Mouse (Mus musculus): ENCODE results near the gene Lef1. TPM values are rescaled to one million over a fixed set of nuclear protein-coding genes. Genes with fewer than 3 reads are reported as not detected.

Lef1 gene
- polyA plus RNA-seq, 1 experiment = 4.3 TPM

DNA sequence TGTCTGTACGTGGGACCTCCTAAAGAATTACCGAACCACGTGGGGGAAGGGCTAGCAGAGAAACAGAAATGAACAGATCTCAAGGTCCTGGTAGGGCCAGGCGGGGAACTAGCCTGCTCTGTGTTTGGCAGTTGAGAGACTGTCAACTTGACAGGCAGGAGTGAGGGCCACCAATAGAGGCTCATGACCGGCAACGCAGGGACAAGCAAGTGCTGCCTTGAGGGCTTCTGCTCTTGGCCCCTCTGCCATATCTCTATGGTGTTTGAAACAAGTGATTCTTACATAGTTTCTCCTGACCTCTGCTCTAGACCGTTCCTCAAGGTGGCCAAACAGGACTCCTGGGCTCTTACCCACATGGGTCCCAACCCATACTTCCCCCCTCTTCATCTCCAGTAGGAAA lies 141.3 kb downstream of the Lef1 start:
- no peaks in the 10 kb centered on the region for H3K4me1 ChIP-seq (ENCODE audit: control insufficient read depth, insufficient read depth, low read length)
- H3K27ac ChIP-seq (ENCODE audit: control insufficient read depth, insufficient read depth, low read depth, low read length, poor library complexity) = no peak overlapping the region
- 83% methylated on average over 7 of the region's 7 CpGs for WGBS
- H3K4me3 ChIP-seq (replicated peaks; ENCODE audit: control insufficient read depth, low read depth, low read length) = no peak overlapping the region
- TF ChIP-seq POLR2A (IDR thresholded peaks at IDR 0.05; ENCODE audit: borderline replicate concordance, control insufficient read depth, low read depth, low read length) (no peak), CTCF (IDR thresholded peaks at IDR 0.05; ENCODE audit: control insufficient read depth, insufficient read depth, low read length) (no peak)

DNA sequence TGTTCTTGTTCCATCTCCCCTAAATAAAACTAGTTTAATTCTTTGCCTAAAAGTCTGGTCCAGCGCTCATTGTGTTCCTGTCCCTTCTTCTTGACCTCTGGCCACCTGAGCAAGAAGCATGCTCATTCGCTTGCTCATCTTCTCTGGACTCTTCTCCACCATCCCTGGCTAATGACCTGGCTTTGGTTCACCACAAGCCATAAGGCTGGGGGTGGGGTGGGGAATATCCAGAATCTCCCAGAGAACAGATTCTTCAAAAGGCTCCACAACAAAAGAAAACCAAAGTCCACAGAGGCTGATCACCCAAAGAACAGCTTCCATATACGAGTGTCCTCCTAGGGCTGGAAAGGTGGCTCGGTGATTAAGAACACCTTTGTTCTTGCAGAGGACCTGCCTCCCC lies 144.7 kb downstream of the Lef1 start:
- Histone ChIP-seq H3K4me3 (replicated peaks; ENCODE audit: control insufficient read depth, low read depth, low read length) (no peak overlapping the region), H3K4me1 (ENCODE audit: control insufficient read depth, insufficient read depth, low read length) (no peaks in the 10 kb centered on the region), H3K27ac (ENCODE audit: control insufficient read depth, insufficient read depth, low read depth, low read length, poor library complexity) (no peak overlapping the region)
- TF ChIP-seq POLR2A (IDR thresholded peaks at IDR 0.05; ENCODE audit: borderline replicate concordance, control insufficient read depth, low read depth, low read length) (no peak), CTCF (IDR thresholded peaks at IDR 0.05; ENCODE audit: control insufficient read depth, insufficient read depth, low read length) (no peak)
- 83% methylated on average over 4 of the region's 4 CpGs for WGBS

DNA sequence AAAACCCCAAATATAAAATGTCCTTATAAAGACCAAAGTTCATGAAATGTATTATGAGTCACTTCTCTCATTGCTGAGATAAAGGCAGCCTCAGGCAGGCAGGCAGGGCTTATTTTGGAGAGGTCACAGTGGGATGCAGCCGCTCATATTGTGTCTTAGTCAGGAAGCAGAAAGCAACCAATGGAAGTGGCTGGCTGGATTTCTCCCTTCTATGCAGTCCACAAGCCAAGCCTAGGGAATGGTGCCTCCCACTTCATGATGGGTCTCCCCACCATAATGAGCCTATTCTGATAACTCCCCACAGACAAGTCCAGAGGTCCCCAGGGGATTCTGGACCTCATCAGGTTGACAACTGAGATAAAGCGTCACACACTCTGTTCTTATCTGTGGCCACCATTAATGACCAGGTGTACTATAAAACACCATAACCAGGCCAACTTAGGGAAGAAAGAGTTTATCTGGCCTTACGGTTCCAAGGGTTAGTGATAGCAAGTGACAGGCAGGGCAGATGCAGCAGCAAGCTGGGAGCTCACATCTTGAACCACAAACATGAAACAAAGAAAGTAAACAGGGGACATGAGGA lies 145.2 kb downstream of the Lef1 start:
- H3K27ac ChIP-seq (ENCODE audit: control insufficient read depth, insufficient read depth, low read depth, low read length, poor library complexity) = no peak overlapping the region
- H3K4me3 ChIP-seq (replicated peaks; ENCODE audit: control insufficient read depth, low read depth, low read length) = no peak overlapping the region
- 78% methylated on average over 3 of the region's 3 CpGs for WGBS
- H3K4me1 ChIP-seq (ENCODE audit: control insufficient read depth, insufficient read depth, low read length) = no peaks in the 10 kb centered on the region
- no peak for TF ChIP-seq CTCF (IDR thresholded peaks at IDR 0.05; ENCODE audit: control insufficient read depth, insufficient read depth, low read length)
- TF ChIP-seq POLR2A (IDR thresholded peaks at IDR 0.05; ENCODE audit: borderline replicate concordance, control insufficient read depth, low read depth, low read length) = no peak

DNA sequence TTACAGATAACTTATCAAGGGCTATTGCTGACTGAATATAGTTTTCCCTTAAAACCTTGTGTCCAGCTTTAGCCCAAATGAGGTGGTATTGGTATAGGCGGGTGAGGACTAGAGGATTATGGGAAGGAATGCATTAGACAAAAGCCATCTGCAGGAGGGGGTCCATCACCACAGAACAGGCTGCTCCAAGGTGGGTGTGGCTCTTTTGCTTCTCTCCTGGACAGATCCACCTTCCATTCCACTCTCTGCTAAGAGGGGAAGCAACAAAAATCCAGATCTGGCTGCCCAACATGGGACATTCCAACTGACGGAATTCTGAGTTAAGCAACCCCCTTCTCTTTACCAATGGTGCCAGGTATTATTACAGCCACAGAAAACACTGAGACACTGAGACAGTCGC lies 148.7 kb downstream of the Lef1 start:
- Histone ChIP-seq H3K4me1 (ENCODE audit: control insufficient read depth, insufficient read depth, low read length) (no peaks in the 10 kb centered on the region), H3K4me3 (replicated peaks; ENCODE audit: control insufficient read depth, low read depth, low read length) (no peak overlapping the region), H3K27ac (ENCODE audit: control insufficient read depth, insufficient read depth, low read depth, low read length, poor library complexity) (no peak overlapping the region)
- TF ChIP-seq CTCF (IDR thresholded peaks at IDR 0.05; ENCODE audit: control insufficient read depth, insufficient read depth, low read length) (no peak), POLR2A (IDR thresholded peaks at IDR 0.05; ENCODE audit: borderline replicate concordance, control insufficient read depth, low read depth, low read length) (no peak)
- 89% methylated on average over 3 of the region's 3 CpGs for WGBS

DNA sequence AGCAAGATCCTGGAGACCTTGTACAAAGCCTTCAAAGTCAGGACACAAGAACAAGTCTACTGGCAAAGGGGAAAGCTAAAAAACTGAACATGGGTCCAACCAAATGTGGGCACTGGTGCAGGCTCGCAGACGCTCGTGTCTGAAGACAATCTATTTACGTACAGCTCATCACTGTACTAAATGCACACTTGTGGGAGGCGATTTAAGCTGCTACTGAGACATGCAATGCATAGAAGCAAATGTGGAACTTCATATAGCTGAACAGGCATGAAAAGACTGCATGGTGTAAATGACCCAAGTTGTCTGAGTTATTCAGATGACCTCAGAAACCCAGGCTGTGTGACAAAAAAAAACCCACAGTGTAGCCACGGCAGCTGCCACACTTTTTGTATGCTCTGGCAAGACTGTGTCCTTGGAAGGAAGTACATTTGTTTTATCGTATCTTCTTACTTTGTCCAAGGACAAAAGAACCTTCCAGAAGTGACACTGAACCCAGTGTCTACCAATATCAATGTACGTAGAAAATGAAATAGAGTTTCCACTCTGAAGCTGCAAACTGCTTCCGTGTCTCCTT lies 149.2 kb downstream of the Lef1 start:
- Histone ChIP-seq H3K4me3 (replicated peaks; ENCODE audit: control insufficient read depth, low read depth, low read length) (no peak overlapping the region), H3K27ac (ENCODE audit: control insufficient read depth, insufficient read depth, low read depth, low read length, poor library complexity) (no peak overlapping the region), H3K4me1 (ENCODE audit: control insufficient read depth, insufficient read depth, low read length) (no peaks in the 10 kb centered on the region)
- TF ChIP-seq CTCF (IDR thresholded peaks at IDR 0.05; ENCODE audit: control insufficient read depth, insufficient read depth, low read length) = no peak
- TF ChIP-seq POLR2A (IDR thresholded peaks at IDR 0.05; ENCODE audit: borderline replicate concordance, control insufficient read depth, low read depth, low read length) = no peak
- WGBS = 86% methylated on average over 9 of the region's 9 CpGs

DNA sequence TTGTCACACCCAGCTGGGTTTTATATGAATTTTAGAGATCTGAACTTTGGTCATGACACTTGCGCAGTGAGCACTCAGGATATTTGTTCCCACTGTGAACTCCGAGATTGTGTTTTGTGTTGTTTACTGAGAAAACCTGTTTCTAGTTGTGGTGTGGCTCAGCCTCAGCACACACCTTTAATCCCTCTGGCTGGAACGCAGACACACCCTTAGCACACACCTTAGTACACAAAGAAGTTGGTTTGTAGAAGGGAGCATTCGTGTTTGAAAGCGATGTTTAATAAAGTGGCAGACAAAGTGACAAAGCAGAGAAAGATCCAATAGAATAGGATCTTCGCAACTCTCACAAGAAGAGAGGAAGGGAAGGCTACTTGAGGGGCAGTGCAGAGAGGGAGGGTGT lies 150.1 kb downstream of the Lef1 start:
- TF ChIP-seq CTCF (IDR thresholded peaks at IDR 0.05; ENCODE audit: control insufficient read depth, insufficient read depth, low read length) (no peak), POLR2A (IDR thresholded peaks at IDR 0.05; ENCODE audit: borderline replicate concordance, control insufficient read depth, low read depth, low read length) (no peak)
- no peak overlapping the region for H3K27ac ChIP-seq (ENCODE audit: control insufficient read depth, insufficient read depth, low read depth, low read length, poor library complexity)
- no peak overlapping the region for H3K4me3 ChIP-seq (replicated peaks; ENCODE audit: control insufficient read depth, low read depth, low read length)
- 92% methylated on average over 6 of the region's 6 CpGs for WGBS
- no peaks in the 10 kb centered on the region for H3K4me1 ChIP-seq (ENCODE audit: control insufficient read depth, insufficient read depth, low read length)

DNA sequence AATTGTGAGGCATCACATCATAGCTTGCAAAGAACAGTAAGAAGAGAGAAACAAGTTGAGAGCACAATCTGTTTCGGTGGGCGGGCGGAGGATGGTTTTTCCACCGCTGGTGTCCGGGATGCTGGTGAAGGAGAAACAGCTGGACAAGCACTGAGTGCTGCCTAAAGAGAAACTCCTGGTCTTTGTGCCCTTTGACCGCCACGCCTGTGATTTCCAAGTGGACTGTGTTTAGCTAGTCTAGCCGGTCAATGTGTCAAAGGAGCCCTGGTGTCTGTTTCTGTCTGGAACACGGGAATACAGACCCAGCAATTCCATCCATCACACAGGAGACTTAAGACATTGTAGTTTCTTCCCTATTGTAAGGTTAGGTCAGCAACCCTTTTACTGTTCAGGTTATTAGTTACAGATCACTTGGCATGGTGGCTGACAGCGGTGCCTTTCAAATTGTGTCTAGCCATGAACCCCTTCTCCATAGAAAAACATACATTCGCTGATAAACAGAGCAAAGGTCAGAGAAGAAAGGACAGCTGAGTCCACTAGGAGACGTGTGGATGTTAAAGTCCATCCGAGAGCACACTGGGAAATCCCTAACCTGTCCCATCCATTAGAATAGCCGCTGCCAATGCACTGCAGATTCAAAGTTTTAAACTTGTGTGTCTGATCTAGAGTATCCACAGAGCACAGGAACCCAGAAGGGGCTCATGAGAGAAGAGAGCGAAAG lies 153.7 kb downstream of the Lef1 start:
- Histone ChIP-seq H3K27ac (ENCODE audit: control insufficient read depth, insufficient read depth, low read depth, low read length, poor library complexity) (no peak overlapping the region), H3K4me1 (ENCODE audit: control insufficient read depth, insufficient read depth, low read length) (no peaks in the 10 kb centered on the region; the same call in 1 of the 2 replicates), H3K4me3 (replicated peaks; ENCODE audit: control insufficient read depth, low read depth, low read length) (no peak overlapping the region)
- 88% methylated on average over 15 of the region's 15 CpGs for WGBS
- TF ChIP-seq POLR2A (IDR thresholded peaks at IDR 0.05; ENCODE audit: borderline replicate concordance, control insufficient read depth, low read depth, low read length) (no peak), CTCF (IDR thresholded peaks at IDR 0.05; ENCODE audit: control insufficient read depth, insufficient read depth, low read length) (no peak)

DNA sequence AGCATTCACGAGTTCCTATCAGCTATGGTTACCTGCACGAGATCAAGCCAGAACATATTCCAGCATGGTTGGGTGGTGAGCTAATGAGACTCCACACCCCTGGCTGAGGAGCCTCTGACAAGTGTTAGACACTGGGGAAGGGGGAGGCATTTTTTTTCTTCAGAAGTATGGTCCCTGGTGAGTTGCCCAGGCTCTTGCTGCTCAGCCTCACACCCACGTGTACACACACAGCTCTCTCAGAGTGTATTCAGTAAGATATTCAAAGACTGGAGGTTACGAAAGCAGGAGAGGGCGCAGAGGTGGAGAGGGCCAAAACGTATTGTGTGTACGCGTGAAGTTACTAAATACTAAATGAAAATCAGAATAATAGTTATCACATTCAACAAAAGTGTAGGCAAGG lies 155.2 kb downstream of the Lef1 start:
- H3K4me1 ChIP-seq (ENCODE audit: control insufficient read depth, insufficient read depth, low read length) = no peaks in the 10 kb centered on the region; the same call in 1 of the 2 replicates
- H3K4me3 ChIP-seq (replicated peaks; ENCODE audit: control insufficient read depth, low read depth, low read length) = no peak overlapping the region
- 86% methylated on average over 8 of the region's 8 CpGs for WGBS
- TF ChIP-seq POLR2A (IDR thresholded peaks at IDR 0.05; ENCODE audit: borderline replicate concordance, control insufficient read depth, low read depth, low read length) = no peak
- TF ChIP-seq CTCF (IDR thresholded peaks at IDR 0.05; ENCODE audit: control insufficient read depth, insufficient read depth, low read length) = no peak
- H3K27ac ChIP-seq (ENCODE audit: control insufficient read depth, insufficient read depth, low read depth, low read length, poor library complexity) = no peak overlapping the region
